Mouse (Mus musculus) hindbrain, embryonic 16.5 days (tissue): Measurements from ENCODE around the gene Resp18. TPM values are rescaled to one million over a fixed set of nuclear protein-coding genes. Genes with fewer than 3 reads are reported as not detected.

ENCODE experiments used
- ATAC-seq: fragments of 200-750 bp; cut with Nextera tagmentation; 2 replicates; pipeline ENCODE4 v1.8.0; 2017; ENCODE audit warnings: moderate TSS enrichment, moderate library complexity
- H3K27ac ChIP-seq: fragments of 300-500 bp; sonication (generic); 2 replicates; pipeline ENCODE4 v1.5.1; 2014; ENCODE audit warnings: low read depth, mild to moderate bottlenecking, control low read depth, low read length, moderate library complexity
- H3K27me3 ChIP-seq: fragments of 300-500 bp; sonication (generic); replicated peaks from 2 replicates; pipeline ENCODE4 v1.6.1; 2014; ENCODE audit warnings: low read length; ENCODE audit not compliant: control insufficient read depth, insufficient read depth
- H3K36me3 ChIP-seq: fragments of 300-500 bp; sonication (generic); 2 replicates; pipeline ENCODE4 v1.6.1; 2014; ENCODE audit warnings: mild to moderate bottlenecking, low read length, moderate library complexity, mixed read lengths; ENCODE audit not compliant: control insufficient read depth, insufficient read depth
- H3K4me1 ChIP-seq: fragments of 300-500 bp; sonication (generic); 2 replicates; pipeline ENCODE4 v1.6.1; 2014; ENCODE audit warnings: low read depth, low read length; ENCODE audit not compliant: control insufficient read depth, insufficient read depth
- H3K4me2 ChIP-seq: fragments of 300-500 bp; sonication (generic); 2 replicates; pipeline ENCODE4 v1.6.1; 2014; ENCODE audit warnings: mild to moderate bottlenecking, low read length, control low read depth, moderate library complexity
- H3K4me3 ChIP-seq: fragments of 300-500 bp; sonication (generic); 2 replicates; pipeline ENCODE4 v1.5.1; 2014; ENCODE audit warnings: mild to moderate bottlenecking, low read length, control low read depth, moderate library complexity
- H3K9ac ChIP-seq: fragments of 300-500 bp; sonication (generic); 2 replicates; pipeline ENCODE4 v1.6.1; 2014; ENCODE audit warnings: low read depth, mild to moderate bottlenecking, control low read depth, low read length, moderate library complexity
- H3K9me3 ChIP-seq: fragments of 300-500 bp; sonication (generic); 2 replicates; pipeline ENCODE4 v1.6.1; 2014; ENCODE audit warnings: mild to moderate bottlenecking, low read length, moderate library complexity; ENCODE audit not compliant: control insufficient read depth
- WGBS: fragments of 180-500 bp; shearing (Covaris S2); extraction: QIAGEN DNeasy Blood & Tissue Kit; methylation state at CpG from one replicate; pipeline ENCODE4 v1.1.7; 2014; 5-methylcytosine and 5-hydroxymethylcytosine counted together
- polyA plus RNA-seq: library from polyadenylated mRNA; unstranded; fragments of >200 nt; fragmentation: Nextera tagmentation; extraction: Ambion mirVana; gene quantifications from 2 replicates; pipeline ENCODE4 v1.2.1, GENCODE M21; 2015

Gene Resp18
- polyA plus RNA-seq, 1 experiment from 2014 or later = 327 TPM

DNA sequence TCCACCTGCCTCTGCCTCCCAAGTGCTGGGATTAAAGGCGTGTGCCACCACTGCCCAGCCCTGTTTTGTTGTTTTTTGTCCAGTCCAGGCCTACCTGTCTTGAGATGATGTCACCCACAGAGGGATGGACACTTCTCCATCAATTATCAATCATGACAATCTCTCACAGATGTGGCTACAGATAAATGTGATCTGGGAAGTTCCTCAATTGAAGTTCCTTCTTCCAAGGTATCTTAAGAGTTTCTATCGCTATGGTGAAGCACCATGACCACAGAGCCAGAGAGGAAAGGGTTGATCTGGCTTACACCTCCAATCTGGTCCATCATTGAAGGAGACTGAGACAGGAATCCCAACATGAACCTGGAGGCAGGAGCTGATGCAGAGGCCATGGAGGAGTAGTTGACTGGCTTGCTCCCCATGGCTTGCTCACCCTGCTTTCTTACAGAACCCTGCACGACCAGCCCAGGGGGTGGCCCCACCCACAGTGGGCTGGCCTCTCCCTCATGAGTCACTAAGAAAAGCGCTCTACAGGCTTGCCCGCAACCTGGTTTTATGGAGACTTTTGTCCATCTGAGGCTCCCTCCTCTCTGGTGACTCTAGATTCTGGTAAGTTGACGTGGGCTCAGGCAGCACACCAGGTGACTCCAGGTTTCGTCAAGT, 47.8 kb downstream of the Resp18 start:
- no peak overlapping the region; the same call in 1 of the 2 replicates for H3K9ac ChIP-seq
- H3K4me1 ChIP-seq = no peaks in the 10 kb centered on the region
- no peaks in the 10 kb centered on the region for H3K36me3 ChIP-seq
- 73% methylated on average over 7 of the region's 7 CpGs for WGBS
- no peaks in the 10 kb centered on the region for H3K27me3 ChIP-seq
- no peak for ATAC-seq
- no peak overlapping the region for H3K27ac ChIP-seq
- no peaks in the 10 kb centered on the region for H3K9me3 ChIP-seq
- H3K4me2 ChIP-seq = no peak overlapping the region
- H3K4me3 ChIP-seq = no peak overlapping the region

DNA sequence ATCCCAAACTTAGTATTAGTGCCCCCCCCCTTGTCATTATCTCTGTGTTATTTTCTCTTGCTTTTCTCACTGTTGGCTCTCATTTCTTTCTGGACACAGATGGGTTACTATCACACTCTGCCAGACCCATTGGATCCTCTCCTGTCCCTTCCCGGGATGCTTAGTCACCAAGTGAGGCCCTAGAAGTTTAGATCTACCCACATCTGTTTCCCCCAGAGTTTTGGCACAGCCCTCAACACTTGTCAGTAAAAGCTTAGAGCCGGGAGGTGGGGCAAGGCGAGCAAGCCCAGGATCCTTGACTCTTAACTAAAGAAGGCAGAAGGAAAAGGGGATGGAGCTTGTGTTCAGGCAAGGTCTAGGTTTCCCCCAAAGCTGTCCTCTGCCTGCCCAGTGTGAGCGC, 49.1 kb downstream of the Resp18 start:
- H3K36me3 ChIP-seq = no peaks in the 10 kb centered on the region
- no peaks in the 10 kb centered on the region for H3K27me3 ChIP-seq
- H3K9ac ChIP-seq = no peak overlapping the region
- no peak for ATAC-seq
- no peak overlapping the region for H3K27ac ChIP-seq
- no peaks in the 10 kb centered on the region for H3K4me1 ChIP-seq
- WGBS = 73% methylated on average over 4 of the region's 4 CpGs
- H3K9me3 ChIP-seq = no peaks in the 10 kb centered on the region
- H3K4me2 ChIP-seq = no peak overlapping the region
- H3K4me3 ChIP-seq = no peak overlapping the region

DNA sequence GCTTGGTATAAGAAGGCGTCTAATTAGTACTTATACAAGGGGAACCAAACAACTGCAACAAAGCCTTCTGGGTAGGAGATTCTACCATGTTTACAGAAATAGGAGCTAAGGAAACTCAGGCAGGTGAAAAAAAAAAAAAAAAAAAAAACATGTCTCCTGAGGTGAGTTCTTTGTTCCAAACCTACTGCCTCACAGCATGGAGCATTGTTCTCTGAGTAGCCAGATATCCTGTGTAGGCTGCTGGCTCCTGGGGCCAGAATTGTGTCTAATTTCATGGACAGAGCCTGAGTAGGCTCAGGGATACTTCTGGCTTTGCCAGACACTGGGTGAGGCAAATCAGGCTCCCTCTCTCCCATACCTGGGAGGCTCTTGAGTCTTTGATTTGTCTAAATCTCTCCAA, 50.6 kb downstream of the Resp18 start:
- H3K27ac ChIP-seq = no peak overlapping the region
- no peak overlapping the region for H3K9ac ChIP-seq
- H3K4me2 ChIP-seq = no peak overlapping the region
- no peak for ATAC-seq
- 78% methylated on average over 1 of the region's 1 CpGs for WGBS
- no peaks in the 10 kb centered on the region for H3K4me1 ChIP-seq
- H3K27me3 ChIP-seq = no peaks in the 10 kb centered on the region
- H3K4me3 ChIP-seq = no peak overlapping the region
- H3K36me3 ChIP-seq = no peaks in the 10 kb centered on the region
- no peaks in the 10 kb centered on the region for H3K9me3 ChIP-seq

DNA sequence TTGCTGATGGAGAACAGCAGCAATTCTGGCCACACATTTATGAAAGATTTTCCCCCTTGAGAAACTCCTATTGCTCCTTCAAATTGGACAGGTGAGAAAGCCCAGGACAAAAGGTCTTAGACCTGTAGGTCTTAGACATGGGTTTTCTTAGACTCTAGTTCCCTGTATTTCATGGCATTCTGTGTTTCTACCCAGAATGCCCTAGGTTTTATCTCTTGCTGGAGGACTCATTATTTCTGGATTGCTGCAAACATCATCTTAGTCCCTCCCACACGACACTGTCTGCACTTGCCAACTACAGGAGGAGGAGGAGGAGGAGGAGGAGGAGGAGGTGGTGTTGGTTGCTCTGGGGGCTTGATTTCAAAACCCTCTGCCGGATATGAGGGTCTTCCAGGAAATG, 52.1 kb downstream of the Resp18 start:
- Histone ChIP-seq H3K4me1 (no peaks in the 10 kb centered on the region), H3K9ac (no peak overlapping the region), H3K9me3 (no peaks in the 10 kb centered on the region), H3K4me2 (no peak overlapping the region), H3K27me3 (peaks cover under 1% of the 10 kb centered on the region; the same call in 1 of the 2 replicates), H3K36me3 (no peaks in the 10 kb centered on the region), H3K27ac (no peak overlapping the region), H3K4me3 (no peak overlapping the region)
- ATAC-seq = no peak
- WGBS = 88% methylated on average over 2 of the region's 2 CpGs

DNA sequence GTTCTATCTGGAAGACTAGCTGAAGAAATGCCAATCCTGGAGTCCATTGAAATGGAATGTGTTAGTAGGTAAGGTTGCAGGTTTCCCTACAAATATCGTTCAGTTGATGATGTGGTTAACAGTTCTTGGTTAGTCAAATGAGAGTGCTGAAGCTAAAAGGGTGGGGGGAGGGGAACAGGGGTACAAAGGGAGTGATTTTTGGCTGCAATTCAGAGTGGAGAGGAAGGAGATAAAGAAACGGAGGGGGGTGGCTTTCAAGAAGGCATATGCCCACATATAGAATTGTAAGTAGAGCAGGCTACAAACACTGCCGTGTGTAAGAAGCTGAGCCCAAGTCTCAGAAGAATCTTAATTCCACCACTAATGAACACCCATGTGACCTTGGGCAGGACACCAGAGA, 52.7 kb downstream of the Resp18 start:
- H3K4me2 ChIP-seq = no peak overlapping the region
- WGBS = 60% methylated on average over 3 of the region's 3 CpGs
- H3K36me3 ChIP-seq = no peaks in the 10 kb centered on the region
- no peaks in the 10 kb centered on the region for H3K9me3 ChIP-seq
- H3K4me3 ChIP-seq = no peak overlapping the region
- ATAC-seq = no peak
- no peak overlapping the region for H3K9ac ChIP-seq
- H3K4me1 ChIP-seq = no peaks in the 10 kb centered on the region
- H3K27me3 ChIP-seq = peaks cover 7% of the 10 kb centered on the region
- H3K27ac ChIP-seq = no peak overlapping the region

DNA sequence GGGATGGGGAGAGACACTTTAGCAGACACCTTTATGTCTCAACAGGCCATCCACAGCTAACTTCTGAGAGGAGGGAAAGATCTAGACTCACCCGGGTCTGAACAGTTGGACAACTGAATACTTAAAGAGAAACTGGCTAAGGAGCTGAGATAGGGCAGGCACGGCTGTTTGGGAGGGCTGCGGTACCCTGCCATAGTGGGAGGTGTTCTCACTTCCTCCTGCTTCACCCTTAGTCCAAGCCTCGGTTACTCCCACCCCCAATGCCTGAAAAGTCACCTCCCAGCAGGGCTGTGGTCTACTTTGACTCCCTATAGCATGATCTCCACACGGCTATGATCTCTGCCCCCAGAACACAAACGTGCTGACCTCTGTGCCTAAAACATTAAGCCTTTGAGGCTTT, 54.7 kb downstream of the Resp18 start:
- H3K9ac ChIP-seq = no peak overlapping the region
- peaks cover 9% of the 10 kb centered on the region for H3K27me3 ChIP-seq
- H3K4me3 ChIP-seq = no peak overlapping the region
- no peaks in the 10 kb centered on the region for H3K9me3 ChIP-seq
- 80% methylated on average over 6 of the region's 6 CpGs for WGBS
- H3K4me1 ChIP-seq = peaks cover 4% of the 10 kb centered on the region
- ATAC-seq = no peak
- H3K36me3 ChIP-seq = no peaks in the 10 kb centered on the region
- no peak overlapping the region for H3K27ac ChIP-seq
- H3K4me2 ChIP-seq = no peak overlapping the region

DNA sequence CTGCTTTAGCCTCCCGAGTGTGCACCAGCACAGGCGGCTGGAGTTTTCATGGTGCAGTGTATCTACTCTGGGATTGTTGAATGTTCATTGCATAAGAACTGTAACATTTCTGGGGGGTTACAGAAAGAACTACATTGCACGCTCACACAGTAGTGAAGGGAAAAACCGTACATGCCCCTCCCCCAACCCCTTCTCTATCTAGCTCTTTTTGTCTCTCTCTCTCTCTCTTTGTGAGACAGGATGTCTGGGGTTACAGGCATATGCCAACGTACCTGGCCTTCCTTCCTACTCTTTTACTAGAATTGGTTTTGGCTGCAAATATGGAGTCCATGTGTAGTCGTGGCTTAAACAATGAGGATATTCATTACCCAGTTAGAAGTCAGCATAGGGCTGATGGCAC, 55.3 kb downstream of the Resp18 start:
- Histone ChIP-seq H3K4me3 (no peak overlapping the region), H3K9ac (no peak overlapping the region), H3K9me3 (no peaks in the 10 kb centered on the region), H3K4me1 (peaks cover 9% of the 10 kb centered on the region), H3K4me2 (no peak overlapping the region), H3K36me3 (no peaks in the 10 kb centered on the region), H3K27me3 (peaks cover 9% of the 10 kb centered on the region), H3K27ac (no peak overlapping the region)
- 82% methylated on average over 6 of the region's 6 CpGs for WGBS
- no peak for ATAC-seq

Other genes with a start within 250 kb of the Resp18 start
- 6.6 and 7.2 TPM in 2 replicates for gene Nhej1, start 153.2 kb downstream of the Resp18 start, polyA plus RNA-seq
- not detected in 2 replicates for gene Slc23a3, start 144.5 kb downstream of the Resp18 start, polyA plus RNA-seq
- 42.3 and 51.7 TPM in 2 replicates for gene Cnppd1, start 135.7 kb downstream of the Resp18 start, polyA plus RNA-seq
- gene Retreg2, start 135.6 kb downstream of the Resp18 start, polyA plus RNA-seq = 139 and 144 TPM in 2 replicates
- 39.9 and 43.4 TPM in 2 replicates for gene Zfand2b, start 109.8 kb downstream of the Resp18 start, polyA plus RNA-seq
- 53.9 and 57.6 TPM in 2 replicates for gene Abcb6, start 98.0 kb downstream of the Resp18 start, polyA plus RNA-seq
- 26.9 and 27.8 TPM in 2 replicates for gene Ankzf1, start 86.3 kb downstream of the Resp18 start, polyA plus RNA-seq
- 62.1 and 70.5 TPM in 2 replicates for gene Atg9a, start 86.2 kb downstream of the Resp18 start, polyA plus RNA-seq
- 20.1 and 21.1 TPM in 2 replicates for gene Glb1l, start 67.6 kb downstream of the Resp18 start, polyA plus RNA-seq
- 144 and 145 TPM in 2 replicates for gene Stk16, start 67.6 kb downstream of the Resp18 start, polyA plus RNA-seq
- gene Tuba4a, start 58.5 kb downstream of the Resp18 start, polyA plus RNA-seq = 45.5 and 74.1 TPM in 2 replicates
- 0.26 TPM in 1 of 2 replicates, not detected in the other for gene A630095N17Rik, start 46.3 kb downstream of the Resp18 start, polyA plus RNA-seq
- gene Dnajb2, start 42.0 kb downstream of the Resp18 start, polyA plus RNA-seq = 86.3 and 98.0 TPM in 2 replicates
- gene Ptprn, start 13.9 kb downstream of the Resp18 start, polyA plus RNA-seq = 36.9 and 40.6 TPM in 2 replicates
- 149 and 150 TPM in 2 replicates for gene Dnpep, start 39.6 kb upstream of the Resp18 start, polyA plus RNA-seq
- 1.7 and 10.9 TPM in 2 replicates for gene Des, start 81.9 kb upstream of the Resp18 start, polyA plus RNA-seq
- gene Speg, start 96.9 kb upstream of the Resp18 start, polyA plus RNA-seq = 20.3 and 20.4 TPM in 2 replicates
- gene Gmppa, start 157.5 kb upstream of the Resp18 start, polyA plus RNA-seq = 77.8 and 78.4 TPM in 2 replicates
- gene Asic4, start 172.0 kb upstream of the Resp18 start, polyA plus RNA-seq = 20.3 and 21.6 TPM in 2 replicates
- 42.1 and 46.4 TPM in 2 replicates for gene Chpf, start 200.9 kb upstream of the Resp18 start, polyA plus RNA-seq
- 50.5 and 52.5 TPM in 2 replicates for gene Tmem198, start 201.1 kb upstream of the Resp18 start, polyA plus RNA-seq
- 25.4 and 26.1 TPM in 2 replicates for gene Obsl1, start 228.0 kb upstream of the Resp18 start, polyA plus RNA-seq
- 17.9 and 18.7 TPM in 2 replicates for gene Inha, start 228.7 kb upstream of the Resp18 start, polyA plus RNA-seq
- gene Stk11ip, start 243.1 kb upstream of the Resp18 start, polyA plus RNA-seq = 20.4 and 23.9 TPM in 2 replicates